Mouse (Mus musculus): ENCODE results near the gene Prpf18.

Gene Prpf18

DNA sequence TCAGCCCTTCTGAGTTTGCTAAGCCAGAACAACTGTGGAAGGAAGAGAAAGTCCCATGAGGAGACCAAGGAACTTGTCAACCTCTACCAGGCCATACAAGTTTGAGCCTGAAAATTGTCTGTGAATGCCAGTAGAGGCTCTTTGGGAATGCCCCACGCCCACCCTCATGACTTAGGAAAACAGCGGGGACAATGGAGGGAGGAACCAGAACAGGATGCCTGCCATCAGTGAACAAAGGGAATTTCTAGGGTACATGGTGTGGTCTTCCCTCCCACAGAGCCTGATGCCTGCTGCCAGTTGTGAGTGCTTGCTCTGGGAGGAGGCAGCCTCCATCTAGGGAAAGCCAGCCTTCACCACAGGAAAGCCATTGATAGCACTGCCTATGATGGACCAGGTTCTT lies 76.8 kb downstream of the Prpf18 start:
- DNase-seq (ENCODE audit: low spot score in 2 of 2): no peak

DNA sequence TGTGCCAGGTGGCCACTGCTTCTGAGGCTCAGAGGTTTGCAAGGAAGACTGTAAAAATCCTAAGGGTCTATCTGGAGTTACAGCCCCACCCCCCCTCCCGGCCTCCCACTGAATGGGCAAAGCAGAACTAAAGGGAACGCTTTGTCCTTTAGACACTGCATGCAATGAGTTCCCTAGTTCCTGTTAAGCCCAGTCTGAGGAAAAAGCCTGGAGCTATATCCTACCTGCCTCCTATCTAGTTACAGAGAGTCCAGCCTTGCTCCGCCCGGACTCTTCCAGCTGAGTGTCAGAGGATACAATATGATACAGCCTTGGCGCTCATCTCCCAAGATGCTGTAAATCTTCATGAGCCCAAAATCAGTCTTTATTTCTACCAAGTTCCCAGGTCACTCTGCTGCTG lies 77.7 kb downstream of the Prpf18 start:
- no peak for DNase-seq (ENCODE audit: low spot score in 2 of 2)

- no peak for DNase-seq (ENCODE audit: low spot score in 2 of 2)
These were observed 78.5 kb downstream of the Prpf18 start for GRCm38 (mm10) chr2:4573386-4573785.

- no peak for DNase-seq (ENCODE audit: low spot score in 2 of 2)
These were observed 79.2 kb downstream of the Prpf18 start for GRCm38 (mm10) chr2:4572498-4573263.

Measured in right cerebral cortex, postnatal 10 days (tissue).